Mouse (Mus musculus): ENCODE results near the gene Rassf7. TPM values are rescaled to one million over a fixed set of nuclear protein-coding genes. Genes with fewer than 3 reads are reported as not detected.
A peak's percentile ranks its signal among the peaks of the same experiment; 100 is the strongest.

Gene Rassf7
- polyA plus RNA-seq, 1 experiment from 2014 or later: 61.5 TPM

DNA sequence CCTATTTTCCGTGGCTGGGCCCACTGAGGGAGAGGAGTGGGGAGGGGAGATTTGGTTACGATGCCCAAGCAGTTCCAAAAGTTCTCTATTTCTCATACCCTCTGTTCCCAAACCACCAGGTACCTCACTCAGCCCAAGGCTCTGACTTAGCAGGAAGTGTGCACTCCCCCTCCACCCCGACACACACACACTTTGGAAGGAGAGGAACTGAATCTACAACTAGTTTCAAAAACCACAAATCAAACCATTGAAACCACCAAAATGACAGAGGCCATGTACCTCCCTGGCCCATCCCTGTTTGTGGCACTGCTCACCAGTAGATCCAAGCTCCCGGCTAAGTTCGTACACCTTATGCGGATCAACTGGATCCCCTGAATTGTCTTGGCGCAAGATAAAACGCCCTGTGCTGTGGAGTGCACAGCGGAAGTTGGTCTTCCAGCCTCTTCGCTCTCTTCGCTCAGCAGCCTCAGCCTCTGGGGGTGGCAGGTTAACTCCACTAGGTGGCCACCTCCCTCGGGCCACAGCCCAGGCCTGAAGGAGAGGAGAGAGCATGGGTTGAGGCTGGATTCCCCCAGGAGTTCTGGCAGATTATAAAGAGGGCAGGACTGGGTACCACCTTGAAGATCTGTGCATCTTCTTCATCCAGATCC, 49.2 kb downstream of the Rassf7 start:
- Histone ChIP-seq H3K36me3 (ENCODE audit: insufficient read depth, low read length) (peaks cover 39% of the 10 kb centered on the region), H3K27me3 (ENCODE audit: insufficient read depth, low read length) (no peaks in the 10 kb centered on the region), H3K27ac (no peak overlapping the region), H3K4me2 (ENCODE audit: low read length) (peak overlapping the region; percentile 67), H3K4me1 (replicated peaks; ENCODE audit: insufficient read depth, low read length) (no peaks in the 10 kb centered on the region), H3K4me3 (replicated peaks; ENCODE audit: low read depth, low read length) (peak overlapping the region; percentile 62), H3K9ac (ENCODE audit: low read depth, low read length) (peak overlapping the region; percentile 32; the same call in 1 of the 2 replicates), H3K9me3 (replicated peaks; ENCODE audit: low read length) (no peaks in the 10 kb centered on the region)
- peak; percentile 78 for DNase-seq (ENCODE audit: low spot score)
- peak; percentile 69 for TF ChIP-seq CTCF (IDR thresholded peaks at IDR 0.05; ENCODE audit: low read depth)
- peak; percentile 51 for ATAC-seq (replicated peaks; ENCODE audit: low FRiP score, low read depth)
- WGBS: 18% methylated on average over 12 of the region's 12 CpGs

DNA sequence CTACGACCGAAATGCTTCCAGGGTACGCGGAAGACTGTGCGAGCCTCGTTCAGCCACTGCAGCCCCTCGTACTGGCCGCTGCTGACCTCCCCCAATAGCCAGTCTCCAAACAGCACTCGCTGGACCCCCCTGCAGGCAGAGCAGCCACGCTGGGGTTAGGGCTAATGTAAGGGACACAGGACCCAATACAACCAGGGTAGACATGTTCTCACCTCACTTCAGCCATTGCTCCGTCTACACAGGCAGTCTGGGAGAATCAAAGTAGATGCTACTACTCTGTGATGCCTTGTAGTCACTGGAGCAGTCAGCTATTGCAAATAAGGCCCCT, 49.7 kb downstream of the Rassf7 start:
- Histone ChIP-seq H3K4me1 (replicated peaks; ENCODE audit: insufficient read depth, low read length) (no peaks in the 10 kb centered on the region), H3K9me3 (replicated peaks; ENCODE audit: low read length) (no peaks in the 10 kb centered on the region), H3K36me3 (ENCODE audit: insufficient read depth, low read length) (peaks cover 35% of the 10 kb centered on the region), H3K4me2 (ENCODE audit: low read length) (peak overlapping the region; percentile 67), H3K9ac (ENCODE audit: low read depth, low read length) (peak overlapping the region; percentile 32; the same call in 1 of the 2 replicates), H3K4me3 (replicated peaks; ENCODE audit: low read depth, low read length) (peak overlapping the region; percentile 62), H3K27ac (no peak overlapping the region), H3K27me3 (ENCODE audit: insufficient read depth, low read length) (no peaks in the 10 kb centered on the region)
- 23% methylated on average over 11 of the region's 11 CpGs for WGBS
- DNase-seq (ENCODE audit: low spot score) (no peak), ATAC-seq (replicated peaks; ENCODE audit: low FRiP score, low read depth) (0 out of 2 replicates have a peak, but pooled peaks have one; percentile 1)
- no peak for TF ChIP-seq CTCF (IDR thresholded peaks at IDR 0.05; ENCODE audit: low read depth)

DNA sequence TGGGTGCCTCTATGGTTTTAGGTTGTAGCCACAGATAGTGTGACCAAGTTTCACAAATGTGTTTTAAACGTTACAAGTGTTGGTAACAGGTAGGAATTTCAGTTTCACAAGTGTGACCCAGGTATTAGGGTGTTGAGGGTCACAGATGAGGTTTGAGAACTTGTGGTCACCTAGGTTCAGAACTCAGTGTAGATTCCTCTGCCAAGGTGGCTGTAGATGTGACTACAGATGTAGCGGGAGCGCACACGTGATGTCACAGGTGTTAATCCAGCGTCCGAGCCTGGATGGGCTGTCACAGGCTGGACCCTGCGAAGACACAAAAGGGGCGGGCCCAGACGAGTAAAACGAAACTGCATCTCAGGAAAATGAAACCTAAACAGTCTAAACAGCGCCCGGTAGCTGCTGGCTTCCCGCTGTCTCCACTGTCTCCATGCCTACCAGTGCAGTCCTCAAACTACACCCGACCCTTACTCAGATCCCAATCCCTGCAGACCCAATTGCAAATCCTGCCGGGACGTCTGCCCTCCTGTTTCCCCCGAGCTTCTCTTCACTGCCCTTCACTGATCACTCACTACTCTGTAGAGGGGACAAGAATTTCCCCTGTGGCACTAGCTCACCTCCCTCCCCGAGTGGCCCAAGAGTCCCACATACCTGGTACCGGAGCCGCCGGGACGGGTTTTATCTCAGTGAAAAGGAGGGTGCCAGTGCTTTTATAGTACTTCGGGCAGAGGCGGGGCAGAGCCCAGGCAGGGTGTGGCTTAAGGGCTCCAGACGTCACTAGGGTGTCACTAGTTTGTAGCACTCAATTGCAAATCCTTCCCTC, 50.3 kb downstream of the Rassf7 start, which contains the start of gene Irf7:
Irf7 (minus strand) TSS at position 743 of the 823 bp plus-strand sequence.
- ATAC-seq (replicated peaks; ENCODE audit: low FRiP score, low read depth) (peak; percentile 76), DNase-seq (ENCODE audit: low spot score) (peak; percentile 86)
- Histone ChIP-seq H3K4me1 (replicated peaks; ENCODE audit: insufficient read depth, low read length) (no peaks in the 10 kb centered on the region), H3K4me3 (replicated peaks; ENCODE audit: low read depth, low read length) (peak within 1 kb of the TSS; percentile 62), H3K36me3 (ENCODE audit: insufficient read depth, low read length) (peaks cover 29% of the 10 kb centered on the region), H3K9ac (ENCODE audit: low read depth, low read length) (peak within 1 kb of the TSS; percentile 64), H3K9me3 (replicated peaks; ENCODE audit: low read length) (no peaks in the 10 kb centered on the region), H3K27ac (peak within 1 kb of the TSS; percentile 38; the same call in 1 of the 2 replicates), H3K4me2 (ENCODE audit: low read length) (peak within 1 kb of the TSS; percentile 67), H3K27me3 (ENCODE audit: insufficient read depth, low read length) (no peaks in the 10 kb centered on the region)
- WGBS: 5% methylated on average over 25 of the region's 25 CpGs
- no peak for TF ChIP-seq CTCF (IDR thresholded peaks at IDR 0.05; ENCODE audit: low read depth)

MicroRNA genes within 50 kb of the gene (microRNA counts, 519-probe panel; counts per million panel counts)
- microRNA mmu-miR-210: 5,341 counts per million, percentile 86 among the panel's probes with 10 or more counts

Small RNA genes lying within 50 kb of the gene (microRNA-seq; reads per million reads assigned to microRNA genes)
- gene Mir210: 357 reads per million, percentile 67 among the genes with 10 or more reads in this experiment

Other genes starting within 250 kb of the Rassf7 start
- gene Ifitm1, start 248.6 kb upstream of the Rassf7 start, polyA plus RNA-seq (2015; fragmentation: Nextera tagmentation; extraction: Ambion mirVana): 117 and 163 TPM in 2 replicates
- gene Ifitm3, start 205.1 kb upstream of the Rassf7 start, polyA plus RNA-seq (2015; fragmentation: Nextera tagmentation; extraction: Ambion mirVana): 515 and 606 TPM in 2 replicates
- 1.1 and 1.5 TPM in 2 replicates for gene Ifitm6, start 197.9 kb upstream of the Rassf7 start, polyA plus RNA-seq (2015; fragmentation: Nextera tagmentation; extraction: Ambion mirVana)
- not detected in 2 replicates for gene Gm17387, start 186.7 kb upstream of the Rassf7 start, polyA plus RNA-seq (2015; fragmentation: Nextera tagmentation; extraction: Ambion mirVana)
- gene B4galnt4, start 154.8 kb upstream of the Rassf7 start, polyA plus RNA-seq (2015; fragmentation: Nextera tagmentation; extraction: Ambion mirVana): 6.4 and 7.4 TPM in 2 replicates
- 11.1 and 13.4 TPM in 2 replicates for gene Pkp3, start 137.6 kb upstream of the Rassf7 start, polyA plus RNA-seq (2015; fragmentation: Nextera tagmentation; extraction: Ambion mirVana)
- 54.1 and 59.6 TPM in 2 replicates for gene Sigirr, start 115.3 kb upstream of the Rassf7 start, polyA plus RNA-seq (2015; fragmentation: Nextera tagmentation; extraction: Ambion mirVana)
- gene Ano9, start 98.1 kb upstream of the Rassf7 start, polyA plus RNA-seq (2015; fragmentation: Nextera tagmentation; extraction: Ambion mirVana): 6.9 and 8.1 TPM in 2 replicates
- 75.3 and 85.1 TPM in 2 replicates for gene Ptdss2, start 93.5 kb upstream of the Rassf7 start, polyA plus RNA-seq (2015; fragmentation: Nextera tagmentation; extraction: Ambion mirVana)
- 136 and 147 TPM in 2 replicates for gene Rnh1, start 43.0 kb upstream of the Rassf7 start, polyA plus RNA-seq (2015; fragmentation: Nextera tagmentation; extraction: Ambion mirVana)
- gene Hras, start 21.9 kb upstream of the Rassf7 start, polyA plus RNA-seq (2015; fragmentation: Nextera tagmentation; extraction: Ambion mirVana): 91.5 and 95.5 TPM in 2 replicates
- 9.9 and 10.8 TPM in 2 replicates for gene Lrrc56, start 21.7 kb upstream of the Rassf7 start, polyA plus RNA-seq (2015; fragmentation: Nextera tagmentation; extraction: Ambion mirVana)
- 2.6 and 2.9 TPM in 2 replicates for gene Lmntd2, start 1.8 kb upstream of the Rassf7 start, polyA plus RNA-seq (2015; fragmentation: Nextera tagmentation; extraction: Ambion mirVana)
- gene Phrf1, start 12.9 kb downstream of the Rassf7 start, polyA plus RNA-seq (2015; fragmentation: Nextera tagmentation; extraction: Ambion mirVana): 37.2 and 39.8 TPM in 2 replicates
- gene Irf7, start 50.6 kb downstream of the Rassf7 start, polyA plus RNA-seq (2015; fragmentation: Nextera tagmentation; extraction: Ambion mirVana): 14.5 and 21.1 TPM in 2 replicates
- 40.1 and 41.2 TPM in 2 replicates for gene Cdhr5, start 60.9 kb downstream of the Rassf7 start, polyA plus RNA-seq (2015; fragmentation: Nextera tagmentation; extraction: Ambion mirVana)
- gene Sct, start 63.3 kb downstream of the Rassf7 start, polyA plus RNA-seq (2015; fragmentation: Nextera tagmentation; extraction: Ambion mirVana): 35.1 and 37.9 TPM in 2 replicates
- gene Drd4, start 76.1 kb downstream of the Rassf7 start, polyA plus RNA-seq (2015; fragmentation: Nextera tagmentation; extraction: Ambion mirVana): 1.8 and 2.2 TPM in 2 replicates
- 64.1 and 64.2 TPM in 2 replicates for gene Deaf1, start 111.8 kb downstream of the Rassf7 start, polyA plus RNA-seq (2015; fragmentation: Nextera tagmentation; extraction: Ambion mirVana)
- 40.5 and 45.3 TPM in 2 replicates for gene Tmem80, start 111.9 kb downstream of the Rassf7 start, polyA plus RNA-seq (2015; fragmentation: Nextera tagmentation; extraction: Ambion mirVana)
- gene Eps8l2, start 123.0 kb downstream of the Rassf7 start, polyA plus RNA-seq (2015; fragmentation: Nextera tagmentation; extraction: Ambion mirVana): 76.5 and 77.1 TPM in 2 replicates
- 420 and 440 TPM in 2 replicates for gene Taldo1, start 176.3 kb downstream of the Rassf7 start, polyA plus RNA-seq (2015; fragmentation: Nextera tagmentation; extraction: Ambion mirVana)
- gene Gatd1, start 198.3 kb downstream of the Rassf7 start, polyA plus RNA-seq (2015; fragmentation: Nextera tagmentation; extraction: Ambion mirVana): 50.0 and 52.0 TPM in 2 replicates
- 2.2 and 2.3 TPM in 2 replicates for gene Cend1, start 213.6 kb downstream of the Rassf7 start, polyA plus RNA-seq (2015; fragmentation: Nextera tagmentation; extraction: Ambion mirVana)
- gene Slc25a22, start 222.0 kb downstream of the Rassf7 start, polyA plus RNA-seq (2015; fragmentation: Nextera tagmentation; extraction: Ambion mirVana): 15.8 and 17.3 TPM in 2 replicates
- gene Pidd1, start 228.2 kb downstream of the Rassf7 start, polyA plus RNA-seq (2015; fragmentation: Nextera tagmentation; extraction: Ambion mirVana): 3.6 and 5.1 TPM in 2 replicates
- 1,479 and 1,595 TPM in 2 replicates for gene Rplp2, start 231.5 kb downstream of the Rassf7 start, polyA plus RNA-seq (2015; fragmentation: Nextera tagmentation; extraction: Ambion mirVana)
- 68.0 and 72.9 TPM in 2 replicates for gene Pnpla2, start 239.3 kb downstream of the Rassf7 start, polyA plus RNA-seq (2015; fragmentation: Nextera tagmentation; extraction: Ambion mirVana)
- gene Cracr2b, start 245.2 kb downstream of the Rassf7 start, polyA plus RNA-seq (2015; fragmentation: Nextera tagmentation; extraction: Ambion mirVana): 16.1 and 20.5 TPM in 2 replicates

Data from kidney, postnatal 0 days (tissue).